Mouse (Mus musculus): ENCODE data around the gene Nexn. TPM values are rescaled to one million over a fixed set of nuclear protein-coding genes. Genes with fewer than 3 reads are reported as not detected.

Gene Nexn
- polyA plus RNA-seq, 1 experiment = 6.5 TPM

DNA sequence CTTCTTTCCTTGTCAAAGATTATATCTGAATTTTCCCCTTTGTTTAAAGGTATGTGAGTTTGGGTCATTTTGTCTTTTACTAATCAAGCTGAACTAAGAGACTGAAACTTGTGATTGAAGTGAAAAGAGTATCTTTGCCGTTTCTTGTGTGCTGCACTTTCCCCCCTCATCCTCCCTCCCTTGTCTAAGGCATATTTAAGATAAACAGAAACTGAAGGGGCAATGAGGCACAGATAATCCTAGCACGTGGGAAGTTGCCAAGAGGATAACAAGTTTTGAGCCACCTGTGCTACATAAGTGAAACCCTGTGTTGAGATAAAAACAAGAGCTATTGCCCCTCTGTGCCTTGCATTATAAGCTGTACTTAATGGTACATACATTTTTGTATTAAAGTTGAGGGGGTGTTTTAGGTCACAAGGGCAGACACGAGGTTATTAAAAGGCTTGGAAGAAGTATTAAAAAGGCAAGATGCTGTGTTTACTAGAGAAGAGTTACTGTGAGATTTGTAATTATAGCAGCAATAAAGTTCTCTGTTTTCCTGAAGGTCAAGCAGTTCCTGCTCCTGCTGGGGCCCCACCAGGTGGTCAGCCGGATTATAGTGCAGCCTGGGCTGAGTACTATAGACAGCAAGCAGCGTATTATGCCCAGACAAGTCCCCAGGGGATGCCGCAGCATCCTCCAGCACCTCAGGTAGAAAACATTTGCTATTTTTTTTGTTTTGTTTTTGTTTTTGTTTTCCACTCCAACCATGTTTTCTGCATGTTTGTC, 34.6 kb downstream of the Nexn start:
- Histone ChIP-seq H3K27me3 (ENCODE audit: control insufficient read depth, insufficient read depth, low read length) (no peaks in the 10 kb centered on the region), H3K4me3 (replicated peaks; ENCODE audit: insufficient read depth, low read depth, low read length) (no peak overlapping the region), H3K27ac (ENCODE audit: insufficient read depth, low read length) (no peak overlapping the region), H3K4me1 (ENCODE audit: control insufficient read depth, insufficient read depth, low read length) (no peaks in the 10 kb centered on the region; the same call in 1 of the 2 replicates)
- TF ChIP-seq CTCF (IDR thresholded peaks at IDR 0.05; ENCODE audit: borderline replicate concordance, insufficient read depth, low read depth, low read length) = no peak
- TF ChIP-seq POLR2A (IDR thresholded peaks at IDR 0.05; ENCODE audit: borderline replicate concordance, insufficient read depth, low read length) = no peak
- no peak for DNase-seq
- 26% methylated on average over 6 of the region's 6 CpGs for WGBS

DNA sequence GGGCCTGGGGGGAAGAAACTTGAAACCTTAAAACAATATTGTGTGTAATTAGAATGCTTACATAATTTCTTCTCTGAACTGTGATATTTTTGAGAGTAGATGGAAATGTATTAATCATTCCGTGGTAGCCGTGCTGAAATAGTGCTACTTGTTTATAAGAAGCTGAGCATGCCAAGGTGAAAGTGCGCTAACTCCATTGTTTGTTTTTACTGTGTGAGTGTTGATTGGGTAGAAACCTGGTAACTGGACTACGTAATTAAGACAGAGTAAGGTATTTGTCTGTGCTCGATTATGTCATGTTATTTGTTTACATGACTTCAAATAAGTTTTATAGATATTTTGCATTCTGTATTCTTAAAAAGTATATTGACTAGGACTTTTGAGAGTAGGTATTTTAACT, 36.9 kb downstream of the Nexn start:
- Histone ChIP-seq H3K27me3 (ENCODE audit: control insufficient read depth, insufficient read depth, low read length) (no peaks in the 10 kb centered on the region), H3K27ac (ENCODE audit: insufficient read depth, low read length) (no peak overlapping the region), H3K4me3 (replicated peaks; ENCODE audit: insufficient read depth, low read depth, low read length) (no peak overlapping the region), H3K4me1 (ENCODE audit: control insufficient read depth, insufficient read depth, low read length) (no peaks in the 10 kb centered on the region; the same call in 1 of the 2 replicates)
- TF ChIP-seq POLR2A (IDR thresholded peaks at IDR 0.05; ENCODE audit: borderline replicate concordance, insufficient read depth, low read length) = no peak
- TF ChIP-seq CTCF (IDR thresholded peaks at IDR 0.05; ENCODE audit: borderline replicate concordance, insufficient read depth, low read depth, low read length) = no peak
- DNase-seq = no peak
- WGBS = 90% methylated on average over 5 of the region's 5 CpGs

DNA sequence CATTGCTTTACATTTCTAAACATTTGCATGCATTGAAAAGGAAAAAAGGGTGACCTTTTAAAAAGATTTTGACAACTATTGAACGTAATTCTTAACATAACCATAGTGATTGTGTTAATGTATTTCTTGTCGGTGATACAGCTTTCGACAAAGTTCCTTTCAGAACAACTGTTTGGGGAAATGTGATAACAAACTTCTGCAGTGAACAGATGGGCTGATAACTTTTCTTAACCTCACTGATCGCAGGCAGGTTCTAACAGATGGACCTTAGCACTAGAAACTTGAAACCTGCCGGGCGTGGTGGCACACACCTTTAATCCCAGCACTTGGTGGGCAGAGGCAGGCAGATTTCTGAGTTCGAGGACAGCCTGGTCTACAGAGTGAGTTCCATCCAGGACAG, 37.3 kb downstream of the Nexn start:
- TF ChIP-seq POLR2A (IDR thresholded peaks at IDR 0.05; ENCODE audit: borderline replicate concordance, insufficient read depth, low read length) (no peak), CTCF (IDR thresholded peaks at IDR 0.05; ENCODE audit: borderline replicate concordance, insufficient read depth, low read depth, low read length) (no peak)
- DNase-seq = no peak
- 90% methylated on average over 7 of the region's 7 CpGs for WGBS
- Histone ChIP-seq H3K27ac (ENCODE audit: insufficient read depth, low read length) (no peak overlapping the region), H3K27me3 (ENCODE audit: control insufficient read depth, insufficient read depth, low read length) (no peaks in the 10 kb centered on the region), H3K4me3 (replicated peaks; ENCODE audit: insufficient read depth, low read depth, low read length) (no peak overlapping the region), H3K4me1 (ENCODE audit: control insufficient read depth, insufficient read depth, low read length) (no peaks in the 10 kb centered on the region; the same call in 1 of the 2 replicates)

DNA sequence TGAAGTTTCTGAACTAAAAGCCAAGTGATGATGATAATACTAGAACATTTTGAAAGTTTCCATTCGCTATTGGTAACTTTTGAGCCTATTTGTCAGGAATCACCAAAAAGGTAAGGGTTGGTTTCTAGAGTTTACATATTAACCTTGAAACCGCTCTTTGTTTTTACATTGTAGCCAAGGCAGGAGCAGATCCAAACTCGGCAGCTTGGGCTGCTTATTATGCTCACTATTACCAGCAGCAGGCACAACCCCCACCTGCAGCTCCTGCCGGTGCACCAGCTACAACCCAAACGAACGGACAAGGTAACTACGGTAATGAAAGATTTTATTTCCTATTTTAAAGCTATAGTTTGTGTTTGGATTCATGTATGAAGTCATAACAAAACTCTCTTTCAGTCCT, 40.2 kb downstream of the Nexn start:
- WGBS = 82% methylated on average over 7 of the region's 7 CpGs
- no peak for DNase-seq
- no peaks in the 10 kb centered on the region for H3K27me3 ChIP-seq (ENCODE audit: control insufficient read depth, insufficient read depth, low read length)
- no peak overlapping the region for H3K4me3 ChIP-seq (replicated peaks; ENCODE audit: insufficient read depth, low read depth, low read length)
- H3K27ac ChIP-seq (ENCODE audit: insufficient read depth, low read length) = no peak overlapping the region
- no peaks in the 10 kb centered on the region for H3K4me1 ChIP-seq (ENCODE audit: control insufficient read depth, insufficient read depth, low read length)
- TF ChIP-seq POLR2A (IDR thresholded peaks at IDR 0.05; ENCODE audit: borderline replicate concordance, insufficient read depth, low read length) = no peak
- TF ChIP-seq CTCF (IDR thresholded peaks at IDR 0.05; ENCODE audit: borderline replicate concordance, insufficient read depth, low read depth, low read length) = no peak

DNA sequence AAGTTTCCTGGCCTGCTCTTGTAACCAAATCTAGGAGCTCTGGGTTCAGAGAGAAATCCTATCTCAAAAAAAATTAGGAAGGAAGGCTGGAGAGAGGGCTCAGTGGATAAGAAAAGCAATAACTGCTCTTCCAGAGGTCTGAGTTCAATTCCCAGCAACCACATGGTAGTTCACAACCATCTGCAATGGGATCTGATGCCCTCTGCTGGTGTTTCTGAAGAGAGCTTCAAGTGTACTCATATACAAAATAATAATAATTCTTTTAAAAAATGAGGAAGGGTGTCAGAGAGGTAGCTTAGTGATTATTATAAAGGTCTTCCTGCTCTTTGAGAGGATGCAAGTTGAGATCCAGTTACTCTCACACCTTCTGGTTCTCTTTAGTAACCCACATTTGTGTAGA, 41.2 kb downstream of the Nexn start:
- no peak for TF ChIP-seq POLR2A (IDR thresholded peaks at IDR 0.05; ENCODE audit: borderline replicate concordance, insufficient read depth, low read length)
- TF ChIP-seq CTCF (IDR thresholded peaks at IDR 0.05; ENCODE audit: borderline replicate concordance, insufficient read depth, low read depth, low read length) = no peak
- Histone ChIP-seq H3K27me3 (ENCODE audit: control insufficient read depth, insufficient read depth, low read length) (no peaks in the 10 kb centered on the region), H3K4me1 (ENCODE audit: control insufficient read depth, insufficient read depth, low read length) (no peaks in the 10 kb centered on the region), H3K4me3 (replicated peaks; ENCODE audit: insufficient read depth, low read depth, low read length) (no peak overlapping the region), H3K27ac (ENCODE audit: insufficient read depth, low read length) (no peak overlapping the region)
- no peak for DNase-seq

DNA sequence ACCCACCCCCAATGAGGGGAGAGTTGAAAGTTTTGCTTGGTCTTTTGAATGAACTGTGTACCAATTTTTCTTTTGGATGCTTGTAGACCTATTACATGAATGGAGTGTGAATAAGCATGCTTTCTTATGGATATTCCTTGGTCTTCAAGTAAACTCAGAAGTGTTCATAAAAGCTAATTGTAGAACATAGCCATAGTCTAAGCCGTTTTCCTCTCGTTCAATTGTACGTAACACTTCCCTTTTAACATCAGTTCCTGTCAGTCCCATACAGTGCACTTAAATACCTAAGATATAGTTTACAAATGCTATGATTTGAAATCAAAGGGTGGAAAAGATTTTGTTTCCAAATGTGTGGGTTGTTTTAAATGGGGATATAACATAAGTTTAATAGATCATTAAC, 52.7 kb downstream of the Nexn start:
- peaks cover 5% of the 10 kb centered on the region for H3K4me1 ChIP-seq (ENCODE audit: control insufficient read depth, insufficient read depth, low read length)
- no peaks in the 10 kb centered on the region for H3K27me3 ChIP-seq (ENCODE audit: control insufficient read depth, insufficient read depth, low read length)
- DNase-seq = no peak
- H3K27ac ChIP-seq (ENCODE audit: insufficient read depth, low read length) = no peak overlapping the region
- TF ChIP-seq POLR2A (IDR thresholded peaks at IDR 0.05; ENCODE audit: borderline replicate concordance, insufficient read depth, low read length) (no peak), CTCF (IDR thresholded peaks at IDR 0.05; ENCODE audit: borderline replicate concordance, insufficient read depth, low read depth, low read length) (no peak)
- 22% methylated on average over 3 of the region's 3 CpGs for WGBS
- H3K4me3 ChIP-seq (replicated peaks; ENCODE audit: insufficient read depth, low read depth, low read length) = no peak overlapping the region

DNA sequence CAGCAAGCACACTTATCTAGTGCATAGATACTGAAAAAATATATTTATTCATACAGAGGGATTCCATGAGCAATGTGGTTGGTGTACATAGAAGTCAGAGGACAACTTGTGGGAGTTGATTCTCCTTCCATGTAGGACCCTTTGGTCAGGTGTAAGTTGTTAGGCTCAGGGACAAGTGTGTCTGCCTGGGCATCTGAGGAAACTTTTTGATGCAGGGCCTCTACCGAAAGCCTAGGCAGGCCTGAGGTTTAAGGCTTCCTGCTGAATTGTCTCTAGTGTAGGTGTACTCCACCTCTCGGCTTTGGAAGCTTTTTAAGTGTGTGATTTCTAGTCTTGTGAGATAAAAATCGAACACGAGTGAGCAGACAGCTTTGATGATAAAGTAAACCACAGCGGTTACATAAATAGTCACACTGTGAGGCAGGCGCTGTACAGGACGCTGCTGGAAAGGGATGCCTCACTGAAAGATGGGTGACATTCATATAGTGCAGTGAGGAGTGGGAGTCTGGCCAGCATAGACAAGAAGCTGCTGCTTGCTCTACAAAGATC, 54.3 kb downstream of the Nexn start:
- WGBS = 6% methylated on average over 7 of the region's 7 CpGs
- Histone ChIP-seq H3K27me3 (ENCODE audit: control insufficient read depth, insufficient read depth, low read length) (no peaks in the 10 kb centered on the region), H3K4me3 (replicated peaks; ENCODE audit: insufficient read depth, low read depth, low read length) (peak overlapping the region; percentile 81), H3K27ac (ENCODE audit: insufficient read depth, low read length) (no peak overlapping the region), H3K4me1 (ENCODE audit: control insufficient read depth, insufficient read depth, low read length) (peaks cover 5% of the 10 kb centered on the region)
- no peak for TF ChIP-seq POLR2A (IDR thresholded peaks at IDR 0.05; ENCODE audit: borderline replicate concordance, insufficient read depth, low read length)
- no peak for TF ChIP-seq CTCF (IDR thresholded peaks at IDR 0.05; ENCODE audit: borderline replicate concordance, insufficient read depth, low read depth, low read length)
- no peak for DNase-seq
